Mouse (Mus musculus) neural tube, embryonic 11.5 days (tissue): Measurements from ENCODE around the gene Kcnk10. TPM values are rescaled to one million over a fixed set of nuclear protein-coding genes. Genes with fewer than 3 reads are reported as not detected.
A peak's percentile ranks its signal among the peaks of the same experiment; 100 is the strongest.

ENCODE experiments used
- ATAC-seq: fragments of 200-750 bp; cut with Nextera tagmentation; 2 replicates; pipeline ENCODE4 v1.8.0; 2017; ENCODE audit warnings: moderate number of reproducible peaks, mild to moderate bottlenecking, moderate TSS enrichment, moderate library complexity; ENCODE audit not compliant: insufficient read depth, low FRiP score, low TSS enrichment
- DNase-seq: peaks from one replicate; pipeline ENCODE4 v3.0.0-alpha.2; 2015; ENCODE audit warnings: low spot score
- H3K27ac ChIP-seq: fragments of 300-500 bp; sonication (generic); 2 replicates; pipeline ENCODE4 v1.5.1; 2014; ENCODE audit warnings: low read depth, mild to moderate bottlenecking, low read length
- H3K27me3 ChIP-seq: fragments of 300-500 bp; sonication (generic); 2 replicates; pipeline ENCODE4 v1.6.1; 2014; ENCODE audit warnings: mild to moderate bottlenecking, low read length, mixed read lengths; ENCODE audit not compliant: control insufficient read depth, insufficient read depth
- H3K36me3 ChIP-seq: fragments of 300-500 bp; sonication (generic); 2 replicates; pipeline ENCODE4 v1.6.1; 2014; ENCODE audit warnings: mild to moderate bottlenecking, low read length, moderate library complexity, mixed read lengths; ENCODE audit not compliant: control insufficient read depth, insufficient read depth
- H3K4me1 ChIP-seq: fragments of 300-500 bp; sonication (generic); 2 replicates; pipeline ENCODE4 v1.6.1; 2014; ENCODE audit warnings: low read length, mixed read lengths; ENCODE audit not compliant: control insufficient read depth, insufficient read depth
- H3K4me2 ChIP-seq: fragments of 300-500 bp; sonication (generic); 2 replicates; pipeline ENCODE4 v1.6.1; 2014; ENCODE audit warnings: low read depth, mild to moderate bottlenecking, moderate library complexity
- H3K4me3 ChIP-seq: fragments of 300-500 bp; sonication (generic); 2 replicates; pipeline ENCODE4 v1.5.1; 2014; ENCODE audit warnings: low read depth, low read length
- H3K9ac ChIP-seq: fragments of 300-500 bp; sonication (generic); 2 replicates; pipeline ENCODE4 v1.6.1; 2014; ENCODE audit warnings: mild to moderate bottlenecking, low read length
- H3K9me3 ChIP-seq: fragments of 300-500 bp; sonication (generic); 2 replicates; pipeline ENCODE4 v1.6.1; 2016; ENCODE audit warnings: low read length; ENCODE audit not compliant: control insufficient read depth
- WGBS: fragments of 180-500 bp; shearing (Covaris S2); extraction: QIAGEN DNeasy Blood & Tissue Kit; methylation state at CpG from one replicate; pipeline ENCODE4 v1.1.7; 2014; 5-methylcytosine and 5-hydroxymethylcytosine counted together
- polyA plus RNA-seq: library from polyadenylated mRNA; unstranded; fragments of >200 nt; fragmentation: Nextera tagmentation; extraction: Ambion mirVana; gene quantifications from 2 replicates; pipeline ENCODE4 v1.2.1, GENCODE M21; 2014

Gene Kcnk10
- polyA plus RNA-seq, 1 experiment from 2014 or later = 21.3 TPM

DNA sequence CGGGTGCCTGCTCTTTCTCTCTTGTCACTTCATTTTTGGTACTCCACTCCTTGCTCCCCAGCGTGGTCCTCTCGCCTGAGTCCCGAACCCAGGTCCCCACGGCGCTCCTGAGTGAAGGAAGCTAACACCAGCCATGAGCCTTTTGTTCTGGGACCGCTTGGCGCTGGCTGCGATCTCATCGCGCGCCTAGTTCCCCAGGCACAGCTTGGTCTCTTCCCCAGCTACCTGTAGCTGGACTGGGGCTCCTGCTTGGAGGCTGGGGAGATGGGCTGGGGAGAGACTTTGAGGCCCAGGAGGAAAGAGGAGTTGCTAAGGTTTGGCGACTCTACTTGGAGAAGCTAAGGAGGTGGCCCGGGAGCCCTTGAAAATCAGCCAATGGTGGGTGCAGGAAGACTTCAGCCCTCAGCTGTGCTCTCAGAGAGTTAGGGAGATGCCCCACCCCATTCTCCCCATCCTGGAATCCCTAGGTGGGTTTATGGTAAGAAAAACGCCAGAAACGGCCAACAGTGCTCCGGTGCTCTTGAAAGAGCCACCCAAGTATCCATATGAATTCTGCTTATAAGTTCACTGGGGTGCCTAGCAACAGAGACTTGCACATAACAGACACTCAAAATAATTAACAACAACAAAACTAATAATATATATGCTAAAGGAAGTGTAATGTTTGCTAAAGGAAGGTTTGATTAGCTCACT is 2.8 kb downstream of the Kcnk10 start:
- H3K27me3 ChIP-seq = peaks cover 12% of the 10 kb centered on the region; the same call in 1 of the 2 replicates
- H3K4me3 ChIP-seq = peak overlapping the region; percentile 81
- no peaks in the 10 kb centered on the region for H3K36me3 ChIP-seq
- peak; percentile 10 for ATAC-seq
- H3K9ac ChIP-seq = peak overlapping the region; percentile 83
- no peak for DNase-seq
- H3K9me3 ChIP-seq = no peaks in the 10 kb centered on the region
- peaks cover 11% of the 10 kb centered on the region; the same call in 1 of the 2 replicates for H3K4me1 ChIP-seq
- H3K4me2 ChIP-seq = peak overlapping the region; percentile 69
- H3K27ac ChIP-seq = peak overlapping the region; percentile 81
- 7% methylated on average over 17 of the region's 17 CpGs for WGBS

DNA sequence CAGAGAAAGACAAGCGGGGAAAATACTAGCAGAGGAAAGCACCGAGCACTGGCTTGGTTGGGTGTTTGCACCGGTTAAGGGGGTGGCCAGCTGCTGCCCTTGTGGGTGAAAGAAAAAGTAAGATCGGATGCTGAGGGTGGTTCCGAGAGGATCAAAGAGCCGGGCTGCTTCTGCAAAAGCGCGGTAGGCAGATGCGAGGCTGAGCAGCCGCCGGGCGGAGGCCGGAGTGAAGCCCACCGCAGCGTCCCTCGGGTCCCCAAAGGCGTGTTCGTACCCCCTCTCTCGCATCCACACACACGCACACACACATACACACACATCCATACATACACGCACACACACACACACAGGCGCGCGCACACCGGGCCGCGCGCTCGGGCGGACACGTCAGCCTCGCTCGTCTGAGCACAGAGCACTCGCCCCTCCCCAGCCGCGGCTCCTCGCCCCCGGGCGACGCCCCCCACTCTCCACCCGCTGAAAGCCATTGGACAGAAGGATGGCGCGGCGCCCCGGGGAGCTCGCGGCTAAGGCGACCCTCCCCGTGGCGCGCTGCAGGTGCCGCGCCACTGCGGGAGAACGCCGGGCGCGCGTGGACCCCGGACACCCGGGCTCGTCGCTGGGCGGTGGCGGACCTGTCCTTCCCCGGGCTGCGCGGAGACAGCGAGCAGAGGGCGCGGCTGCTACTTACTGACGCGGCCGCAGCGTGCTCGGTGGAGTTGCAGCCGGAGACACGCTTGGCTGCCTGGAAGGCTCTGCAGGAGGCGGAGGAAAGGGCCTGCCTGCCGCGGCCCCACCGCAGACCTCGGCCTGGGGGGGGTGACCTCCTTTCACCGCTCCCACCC is 3.5 kb downstream of the Kcnk10 start:
- Histone ChIP-seq H3K9ac (peak overlapping the region; percentile 83), H3K36me3 (no peaks in the 10 kb centered on the region), H3K27ac (peak overlapping the region; percentile 81), H3K27me3 (peaks cover 12% of the 10 kb centered on the region; the same call in 1 of the 2 replicates), H3K4me3 (peak overlapping the region; percentile 81), H3K9me3 (no peaks in the 10 kb centered on the region), H3K4me1 (peaks cover 11% of the 10 kb centered on the region; the same call in 1 of the 2 replicates), H3K4me2 (peak overlapping the region; percentile 69)
- under 1% methylated on average over 83 of the region's 84 CpGs for whole genome bisulfite sequencing
- ATAC-seq (peak; percentile 87), DNase-seq (peak; percentile 86)

DNA sequence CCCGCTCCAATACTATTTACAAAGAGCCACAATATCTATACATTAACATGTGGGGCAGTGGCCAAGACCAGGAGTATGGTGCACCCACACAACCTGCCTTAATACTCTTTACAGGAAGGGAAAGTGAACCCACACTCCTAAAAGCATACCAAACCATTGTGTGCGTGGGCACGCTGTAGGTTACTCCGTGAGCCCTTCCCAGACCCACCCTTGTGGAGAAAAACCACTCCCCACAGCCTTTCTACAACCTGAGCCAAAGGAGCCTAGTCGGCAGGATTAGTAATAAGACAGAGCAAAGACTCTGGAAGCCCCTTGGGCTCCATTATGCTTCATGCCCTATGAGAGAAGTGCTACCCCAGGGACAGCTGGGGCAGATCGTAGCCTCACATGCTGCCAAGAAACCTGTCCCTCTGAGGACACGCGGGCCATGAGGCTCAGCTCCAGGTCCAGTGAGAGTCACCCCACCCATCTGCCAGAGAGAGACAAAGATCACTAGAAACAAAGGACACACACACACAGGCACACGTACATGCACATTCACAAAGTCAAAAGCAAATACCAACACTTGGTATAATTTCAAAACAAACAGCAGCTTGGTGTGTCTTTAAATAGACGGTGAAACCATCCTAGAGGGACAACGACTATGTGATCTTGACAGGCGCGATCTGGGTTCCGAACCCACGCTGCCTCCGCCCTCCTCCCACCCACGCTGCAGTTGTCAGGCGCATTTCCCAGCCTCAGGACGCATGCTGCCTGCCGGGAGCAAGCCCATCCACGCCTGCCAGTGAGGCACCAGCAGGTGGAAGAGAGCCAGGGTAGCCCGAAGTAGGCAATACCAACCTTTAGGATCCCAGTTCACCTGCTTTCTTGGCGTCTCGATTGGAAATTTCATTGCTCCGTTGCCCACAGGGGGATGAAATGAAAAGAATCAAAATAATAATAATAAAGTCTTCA is 4.5 kb downstream of the Kcnk10 start:
- 12% methylated on average over 25 of the region's 25 CpGs for WGBS
- Histone ChIP-seq H3K27me3 (peaks cover 12% of the 10 kb centered on the region; the same call in 1 of the 2 replicates), H3K4me1 (peaks cover 13% of the 10 kb centered on the region; the same call in 1 of the 2 replicates)

DNA sequence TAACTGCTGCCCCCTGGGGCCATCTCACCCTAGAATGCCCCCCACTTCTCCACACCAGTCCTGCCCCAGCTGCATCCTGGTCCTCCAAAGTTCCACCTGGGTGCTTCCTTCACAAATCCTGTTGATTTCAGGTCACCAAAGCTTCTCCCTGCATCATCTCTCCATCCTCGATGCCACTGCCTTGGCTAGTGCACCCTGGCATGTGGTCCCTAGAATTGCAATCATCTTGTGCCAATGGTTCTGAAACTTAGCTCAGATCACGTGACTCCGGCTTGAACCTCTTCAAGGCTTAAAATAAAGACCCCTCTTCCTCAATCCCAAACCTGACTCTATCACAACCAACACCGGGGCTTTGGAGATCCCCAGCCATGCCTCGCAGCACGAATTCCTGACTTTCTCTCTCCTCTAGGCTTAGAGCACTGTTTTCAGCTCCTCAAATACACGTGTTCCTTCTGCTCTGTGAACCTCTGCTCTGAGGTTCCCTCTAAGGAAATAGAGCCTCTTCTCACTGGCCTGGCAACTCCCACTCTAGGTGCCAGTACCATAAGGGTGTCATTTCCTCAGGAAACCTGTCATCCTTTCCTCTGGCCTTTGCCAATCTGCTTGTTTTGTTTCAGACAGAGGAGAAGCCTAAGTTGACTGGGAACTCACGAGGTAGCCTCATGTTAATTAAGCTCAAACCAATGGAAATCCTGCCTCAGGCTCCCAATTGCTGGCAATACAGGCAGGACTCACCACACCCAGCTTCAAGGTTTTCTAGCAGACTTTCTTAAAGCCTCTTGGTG is 6.0 kb downstream of the Kcnk10 start:
- Histone ChIP-seq H3K4me3 (peak overlapping the region; percentile 81), H3K9ac (no peak overlapping the region; the same call in 1 of the 2 replicates), H3K27me3 (peaks cover 12% of the 10 kb centered on the region; the same call in 1 of the 2 replicates), H3K4me1 (peaks cover 13% of the 10 kb centered on the region; the same call in 1 of the 2 replicates), H3K9me3 (no peaks in the 10 kb centered on the region), H3K27ac (no peak overlapping the region), H3K4me2 (peak overlapping the region; percentile 69), H3K36me3 (no peaks in the 10 kb centered on the region)
- DNase-seq (no peak), ATAC-seq (no peak)
- WGBS = 46% methylated on average over 8 of the region's 8 CpGs

More for the DNA sequence above, 4.5 kb downstream of the Kcnk10 start:
- H3K9ac ChIP-seq = peak overlapping the region; percentile 83
- no peaks in the 10 kb centered on the region for H3K36me3 ChIP-seq
- DNase-seq (peak; percentile 64), ATAC-seq (0 out of 2 replicates have a peak, but pooled peaks have one; percentile 22)
- peak overlapping the region; percentile 81 for H3K27ac ChIP-seq
- no peaks in the 10 kb centered on the region for H3K9me3 ChIP-seq
- peak overlapping the region; percentile 81 for H3K4me3 ChIP-seq
- H3K4me2 ChIP-seq = peak overlapping the region; percentile 69

DNA sequence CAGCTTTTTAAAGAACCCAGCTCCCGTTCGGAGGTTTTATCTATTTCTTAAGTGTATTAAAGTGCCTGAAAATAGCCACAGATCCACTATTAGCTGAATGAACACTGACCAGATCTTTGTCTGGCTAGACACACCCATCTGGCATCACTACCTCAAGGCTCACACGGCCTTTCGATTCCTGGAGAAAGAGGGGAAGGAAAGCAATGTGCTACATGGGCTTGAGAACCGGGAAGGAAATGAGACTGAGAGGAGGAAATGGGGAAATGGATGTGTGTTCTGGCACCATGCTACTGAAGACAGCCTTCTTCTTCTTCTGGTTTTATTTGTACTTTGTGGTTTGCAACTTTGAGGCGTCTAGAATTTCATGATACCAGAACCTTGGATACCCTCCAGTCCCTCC is 8.7 kb downstream of the Kcnk10 start:
- H3K4me3 ChIP-seq = no peak overlapping the region
- WGBS = 87% methylated on average over 6 of the region's 6 CpGs
- H3K27me3 ChIP-seq = 0 out of 2 replicates have a peak, but pooled peaks cover 3% of the 10 kb centered on the region
- H3K4me1 ChIP-seq = peaks cover 20% of the 10 kb centered on the region
- H3K36me3 ChIP-seq = no peaks in the 10 kb centered on the region
- DNase-seq = no peak
- no peak overlapping the region for H3K9ac ChIP-seq
- no peak overlapping the region for H3K4me2 ChIP-seq
- H3K27ac ChIP-seq = no peak overlapping the region
- no peak for ATAC-seq
- no peaks in the 10 kb centered on the region for H3K9me3 ChIP-seq

DNA sequence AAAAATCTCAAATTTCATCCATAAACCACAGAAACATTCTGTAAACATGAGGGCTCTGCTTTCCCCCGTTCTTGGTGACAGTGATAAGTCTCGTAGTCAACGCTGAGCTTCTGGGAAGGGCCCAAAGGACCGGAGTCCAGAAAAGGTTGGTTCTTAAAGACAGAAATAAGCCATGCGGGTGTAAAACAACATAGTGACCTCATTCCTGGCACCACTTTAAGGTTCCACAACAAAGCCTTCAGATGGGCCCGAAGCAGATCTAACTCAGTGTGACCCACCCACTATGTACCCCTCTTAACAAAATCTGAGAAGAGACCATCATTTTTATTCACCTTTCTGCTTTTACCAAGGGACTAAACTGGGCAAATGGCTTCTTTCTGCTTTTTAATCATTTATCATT is 10.2 kb downstream of the Kcnk10 start:
- no peak overlapping the region for H3K27ac ChIP-seq
- no peaks in the 10 kb centered on the region for H3K27me3 ChIP-seq
- no peak for ATAC-seq
- 89% methylated on average over 6 of the region's 6 CpGs for WGBS
- no peak overlapping the region for H3K4me2 ChIP-seq
- no peaks in the 10 kb centered on the region for H3K36me3 ChIP-seq
- H3K9ac ChIP-seq = no peak overlapping the region
- no peaks in the 10 kb centered on the region for H3K9me3 ChIP-seq
- peaks cover 28% of the 10 kb centered on the region for H3K4me1 ChIP-seq
- no peak overlapping the region for H3K4me3 ChIP-seq
- DNase-seq = no peak

- Histone ChIP-seq H3K4me1 (peaks cover 28% of the 10 kb centered on the region), H3K27me3 (no peaks in the 10 kb centered on the region), H3K9me3 (no peaks in the 10 kb centered on the region), H3K4me3 (no peak overlapping the region), H3K36me3 (no peaks in the 10 kb centered on the region), H3K9ac (no peak overlapping the region), H3K4me2 (no peak overlapping the region), H3K27ac (peak overlapping the region; percentile 65; the same call in 1 of the 2 replicates)
- WGBS = 41% methylated on average over 3 of the region's 3 CpGs
- ATAC-seq = peak; percentile 40; the same call in 1 of the 2 replicates
- DNase-seq = peak; percentile 48
These were observed 13.7 kb downstream of the Kcnk10 start for GRCm38 (mm10) chr12:98564383-98564782.
